Mouse (Mus musculus): Measurements from ENCODE around the gene Il23a. TPM values are rescaled to one million over a fixed set of nuclear protein-coding genes. Genes with fewer than 3 reads are reported as not detected.

The Il23a gene
- 0.40 and 0.46 TPM in 2 replicates for polyA plus RNA-seq (2015; fragmentation: Nextera tagmentation; extraction: Ambion mirVana)

DNA sequence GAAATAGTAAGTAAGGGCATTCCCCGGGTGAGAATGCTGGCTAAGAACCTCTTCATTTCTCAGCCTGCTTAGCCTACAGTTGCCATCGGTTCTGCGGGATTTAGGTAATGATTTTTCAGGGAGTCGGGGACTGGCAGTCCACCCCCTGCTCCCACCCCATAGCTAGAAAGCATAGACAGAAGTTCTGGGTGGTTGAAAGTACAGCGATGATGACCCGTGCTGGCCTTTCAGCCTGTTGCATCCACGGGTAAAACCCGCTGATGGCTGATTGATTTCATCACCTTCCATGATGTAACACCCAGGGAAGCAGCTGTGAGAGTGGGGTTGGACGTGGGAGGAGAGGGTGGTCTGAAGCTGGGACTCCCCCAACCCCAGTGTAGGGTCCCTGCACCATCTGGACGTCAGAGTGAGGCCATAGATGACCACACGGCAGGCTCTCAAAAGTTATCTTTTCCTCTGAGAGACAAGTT lies at the start of gene Il23a:
TSS of gene Il23a (minus strand) at position 51 of the 470 bp plus-strand sequence.
- no peak within 1 kb of the TSS for H3K4me3 ChIP-seq (replicated peaks)
- H3K27ac ChIP-seq, result no peak within 1 kb of the TSS
- no peak for ATAC-seq (ENCODE audit: insufficient read depth, low FRiP score, low read depth)
- 81% methylated on average over 11 of the region's 11 CpGs for WGBS
- H3K4me1 ChIP-seq, result peaks cover 7% of the 10 kb centered on the region
- H3K9me3 ChIP-seq, result no peaks in the 10 kb centered on the region
- no peaks in the 10 kb centered on the region for H3K27me3 ChIP-seq (replicated peaks)
- no peak within 1 kb of the TSS for H3K4me2 ChIP-seq
- no peak within 1 kb of the TSS for H3K9ac ChIP-seq
- H3K36me3 ChIP-seq, result no peaks in the 10 kb centered on the region

DNA sequence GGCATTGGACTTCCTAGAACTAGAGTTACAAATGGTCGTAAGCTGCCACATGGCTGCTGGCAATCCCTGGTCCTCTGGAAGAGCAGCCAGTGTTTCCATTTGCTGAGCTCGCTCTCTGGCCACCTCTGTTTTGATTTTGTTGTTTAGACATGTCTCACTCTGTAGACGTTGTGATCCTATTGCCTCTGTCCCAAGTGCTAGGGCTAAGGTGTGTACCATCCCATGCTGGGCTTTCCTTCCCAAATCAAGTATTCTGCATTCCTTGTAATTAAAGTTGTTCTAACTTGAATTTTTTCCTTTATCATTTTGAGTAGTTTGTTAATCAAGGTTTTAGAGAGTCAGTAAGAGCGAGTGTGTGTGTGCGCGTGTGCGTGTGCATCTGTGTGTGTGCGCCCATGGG lies 49.0 kb upstream of the Il23a start:
- no peak overlapping the region for H3K27ac ChIP-seq
- WGBS, result 84% methylated on average over 8 of the region's 8 CpGs
- peaks cover 22% of the 10 kb centered on the region for H3K36me3 ChIP-seq

DNA sequence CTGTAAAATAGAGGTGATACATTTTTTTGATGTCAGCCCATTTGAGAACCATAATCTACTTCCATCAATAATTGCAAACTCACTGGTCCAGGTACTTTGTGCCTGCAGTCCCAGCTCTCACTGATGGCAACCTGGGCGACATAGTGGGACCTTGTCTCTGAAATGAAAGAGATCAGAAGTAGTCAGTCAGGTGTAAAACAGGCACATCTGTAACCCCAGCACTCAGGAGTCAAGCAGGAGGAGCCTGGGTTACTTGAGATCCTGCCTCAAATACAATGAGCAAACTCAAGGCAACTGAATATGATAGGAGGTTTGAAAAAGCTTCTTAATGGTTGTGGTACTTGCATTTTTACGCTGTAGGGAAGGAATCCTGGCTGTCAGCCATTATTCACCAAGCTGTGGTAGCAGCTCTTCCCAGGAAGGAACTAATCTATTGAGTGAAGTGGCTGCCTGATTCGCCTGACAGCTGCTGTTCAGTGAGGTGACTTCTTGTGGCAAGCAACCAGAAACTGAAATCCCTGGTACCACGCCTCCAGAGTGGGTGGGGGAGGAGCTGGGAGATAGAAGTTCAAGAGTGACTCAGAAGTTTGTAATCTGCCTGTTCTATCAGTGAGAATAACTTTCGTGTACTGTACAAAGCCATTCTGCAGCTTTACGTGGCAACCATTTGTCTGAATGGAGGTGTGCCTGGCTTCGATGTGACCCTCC lies 46.2 kb upstream of the Il23a start:
- Histone ChIP-seq H3K4me3 (replicated peaks) (peak overlapping the region; percentile 10; the same call in 1 of the 2 replicates), H3K9me3 (no peaks in the 10 kb centered on the region), H3K36me3 (no peaks in the 10 kb centered on the region; the same call in 1 of the 2 replicates), H3K4me2 (peak overlapping the region; percentile 34), H3K27me3 (replicated peaks) (no peaks in the 10 kb centered on the region), H3K4me1 (peaks cover 11% of the 10 kb centered on the region), H3K27ac (peak overlapping the region; percentile 84), H3K9ac (no peak overlapping the region)
- 21% methylated on average over 7 of the region's 7 CpGs for WGBS
- peak; percentile 86 for ATAC-seq (ENCODE audit: insufficient read depth, low FRiP score, low read depth)

More for the DNA sequence above, 49.0 kb upstream of the Il23a start:
- Histone ChIP-seq H3K4me3 (replicated peaks) (no peak overlapping the region), H3K27me3 (replicated peaks) (no peaks in the 10 kb centered on the region), H3K4me1 (peaks cover 10% of the 10 kb centered on the region), H3K4me2 (no peak overlapping the region), H3K9me3 (no peaks in the 10 kb centered on the region), H3K9ac (no peak overlapping the region)
- ATAC-seq (ENCODE audit: insufficient read depth, low FRiP score, low read depth), result no peak

DNA sequence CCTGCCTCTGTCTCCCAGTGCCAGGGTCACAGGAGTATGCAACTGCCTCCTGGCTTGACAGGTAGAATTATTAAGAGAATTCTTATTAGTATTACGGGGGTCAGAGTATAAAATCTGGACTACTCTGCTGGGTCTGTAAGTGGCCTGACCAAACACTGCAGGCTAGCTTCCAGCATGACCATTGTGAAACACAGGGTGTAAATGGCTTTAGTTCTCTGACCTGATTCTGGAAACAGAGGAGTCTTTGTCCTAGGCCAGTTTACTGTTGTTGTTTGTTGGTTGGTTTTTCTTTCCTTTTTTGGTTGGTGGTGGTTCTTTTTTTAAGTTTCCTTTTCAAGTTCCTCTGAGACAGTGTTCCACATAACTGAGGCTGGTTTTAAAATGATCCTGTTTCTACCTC lies 44.9 kb upstream of the Il23a start:
- no peak for ATAC-seq (ENCODE audit: insufficient read depth, low FRiP score, low read depth)
- Histone ChIP-seq H3K4me3 (replicated peaks) (no peak overlapping the region), H3K9ac (no peak overlapping the region), H3K27ac (no peak overlapping the region), H3K36me3 (no peaks in the 10 kb centered on the region; the same call in 1 of the 2 replicates), H3K4me1 (peaks cover 23% of the 10 kb centered on the region), H3K4me2 (no peak overlapping the region), H3K9me3 (no peaks in the 10 kb centered on the region), H3K27me3 (replicated peaks) (no peaks in the 10 kb centered on the region)
- 91% methylated on average over 1 of the region's 1 CpGs for WGBS

DNA sequence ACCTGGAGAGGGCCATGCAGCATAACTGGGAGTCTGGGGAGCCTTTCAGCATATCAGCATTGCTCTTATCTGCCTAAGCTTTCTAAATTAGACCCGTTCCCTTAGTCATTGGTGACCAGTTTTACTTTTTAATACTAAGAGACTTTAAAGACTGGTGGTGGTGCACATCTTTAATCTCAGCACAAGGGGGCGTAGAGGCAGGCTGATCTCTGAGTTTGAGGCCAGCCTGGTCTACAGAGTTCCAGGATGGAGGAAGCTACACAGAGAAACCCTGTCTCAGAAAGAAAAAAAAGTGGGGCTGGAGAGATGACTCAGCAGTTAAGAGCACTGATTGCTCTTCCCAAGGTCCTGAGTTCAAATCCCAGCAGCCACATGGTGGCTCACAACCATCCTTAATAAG lies 41.7 kb upstream of the Il23a start:
- no peaks in the 10 kb centered on the region; the same call in 1 of the 2 replicates for H3K36me3 ChIP-seq
- H3K27me3 ChIP-seq (replicated peaks), result no peaks in the 10 kb centered on the region
- H3K4me2 ChIP-seq, result no peak overlapping the region
- no peaks in the 10 kb centered on the region for H3K9me3 ChIP-seq
- no peak for ATAC-seq (ENCODE audit: insufficient read depth, low FRiP score, low read depth)
- no peak overlapping the region for H3K9ac ChIP-seq
- H3K4me1 ChIP-seq, result peaks cover 31% of the 10 kb centered on the region
- H3K27ac ChIP-seq, result no peak overlapping the region
- 77% methylated on average over 2 of the region's 2 CpGs for WGBS
- H3K4me3 ChIP-seq (replicated peaks), result no peak overlapping the region

DNA sequence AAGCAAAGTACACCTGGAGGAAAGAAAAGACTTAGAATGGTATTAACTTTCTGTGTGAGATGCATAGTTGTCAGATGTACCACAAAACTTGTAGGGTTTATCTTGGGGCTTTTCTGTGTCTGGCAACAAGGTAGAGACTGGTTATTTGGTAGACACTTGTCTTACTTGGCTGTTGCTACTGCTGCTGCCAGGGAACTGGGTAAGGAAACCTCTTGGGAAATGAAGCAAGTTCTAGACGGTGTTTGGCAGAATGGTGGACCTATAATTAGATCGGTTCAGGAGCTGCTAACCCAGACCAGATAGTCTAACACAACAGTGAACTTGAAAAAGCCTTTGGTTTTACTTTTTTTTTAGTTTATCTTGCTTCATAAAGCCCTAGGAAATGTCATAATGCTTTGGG lies 40.4 kb upstream of the Il23a start:
- no peaks in the 10 kb centered on the region for H3K27me3 ChIP-seq (replicated peaks)
- no peak for ATAC-seq (ENCODE audit: insufficient read depth, low FRiP score, low read depth)
- H3K9ac ChIP-seq, result no peak overlapping the region
- no peaks in the 10 kb centered on the region for H3K9me3 ChIP-seq
- 68% methylated on average over 2 of the region's 2 CpGs for WGBS
- peaks cover 22% of the 10 kb centered on the region for H3K4me1 ChIP-seq
- H3K36me3 ChIP-seq, result no peaks in the 10 kb centered on the region; the same call in 1 of the 2 replicates
- H3K27ac ChIP-seq, result peak overlapping the region; percentile 98; the same call in 1 of the 2 replicates
- peak overlapping the region; percentile 75 for H3K4me2 ChIP-seq
- peak overlapping the region; percentile 64 for H3K4me3 ChIP-seq (replicated peaks)

DNA sequence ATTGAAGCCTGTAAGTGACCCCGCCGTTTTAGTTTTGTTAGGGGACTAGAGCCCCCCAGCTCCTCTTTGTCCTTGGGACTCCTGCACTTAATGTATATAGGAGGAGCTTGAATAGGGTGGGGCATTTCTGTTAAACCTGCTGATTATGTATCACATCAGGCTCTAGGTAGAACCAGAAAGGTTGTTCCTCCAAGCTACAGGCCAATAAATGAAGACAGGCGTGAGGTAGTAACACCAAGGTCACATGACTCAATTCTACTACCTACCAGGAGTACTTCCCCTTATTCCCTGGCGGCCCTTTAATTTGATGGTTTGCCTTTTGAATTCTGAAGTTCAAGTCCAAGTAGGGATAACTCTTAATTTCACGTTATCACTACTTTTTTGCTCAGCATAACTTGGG lies 39.9 kb upstream of the Il23a start:
- Histone ChIP-seq H3K27ac (peak overlapping the region; percentile 98), H3K36me3 (no peaks in the 10 kb centered on the region; the same call in 1 of the 2 replicates), H3K9ac (peak overlapping the region; percentile 66), H3K27me3 (replicated peaks) (no peaks in the 10 kb centered on the region), H3K4me3 (replicated peaks) (peak overlapping the region; percentile 64), H3K4me1 (peaks cover 22% of the 10 kb centered on the region), H3K4me2 (peak overlapping the region; percentile 75), H3K9me3 (no peaks in the 10 kb centered on the region)
- 14% methylated on average over 5 of the region's 5 CpGs for WGBS
- ATAC-seq (ENCODE audit: insufficient read depth, low FRiP score, low read depth), result no peak

DNA sequence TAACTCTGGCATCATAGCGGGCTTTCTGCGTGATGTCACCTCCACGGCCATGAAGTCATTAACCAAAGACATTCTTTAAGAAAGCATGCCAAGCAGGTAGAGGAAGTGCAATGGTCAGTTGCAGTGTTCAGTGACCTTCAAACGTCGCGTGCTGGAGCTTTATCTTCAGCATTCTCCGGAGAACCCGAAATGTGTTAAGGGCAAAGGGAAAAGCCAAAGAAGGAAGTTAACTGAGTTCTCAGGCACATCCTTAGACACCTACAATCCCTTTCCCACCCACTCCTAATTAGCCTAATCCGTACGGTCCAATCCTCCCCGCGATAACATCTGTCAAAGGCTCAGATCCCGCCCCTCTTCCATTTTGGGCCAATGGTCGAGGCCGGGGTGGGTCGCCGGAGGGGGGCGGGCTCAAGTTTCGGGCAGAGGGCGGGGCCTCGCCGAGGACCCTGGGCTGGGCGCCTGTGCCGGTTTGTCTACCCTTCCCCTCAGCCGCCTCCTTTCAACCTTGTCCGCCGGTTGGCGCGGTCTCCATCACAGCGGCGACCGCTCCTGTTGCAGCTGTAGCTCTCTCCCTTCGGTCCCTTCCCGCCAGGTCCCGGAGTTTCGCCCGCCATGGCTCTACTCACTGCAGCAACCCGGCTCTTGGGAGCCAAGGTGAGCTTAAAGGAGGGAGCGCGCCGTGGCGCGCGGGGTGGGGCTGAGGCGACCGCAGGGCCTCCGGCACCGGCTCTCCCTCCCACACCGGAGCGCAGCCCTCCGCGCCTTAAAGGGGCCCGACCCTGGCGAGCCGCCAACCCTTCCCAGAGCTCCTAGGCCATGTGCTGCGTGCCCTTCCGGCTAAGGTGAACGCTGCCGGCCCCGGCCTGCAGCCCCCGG lies 39.0 kb upstream of the Il23a start, which contains the start of gene Cs:
TSS of gene Cs (plus strand) at position 429 of the 876 bp plus-strand sequence.
- H3K4me3 ChIP-seq (replicated peaks), result peak within 1 kb of the TSS; percentile 64
- whole genome bisulfite sequencing, result 1% methylated on average over 61 of the region's 61 CpGs
- peak; percentile 95 for ATAC-seq (ENCODE audit: insufficient read depth, low FRiP score, low read depth)

DNA sequence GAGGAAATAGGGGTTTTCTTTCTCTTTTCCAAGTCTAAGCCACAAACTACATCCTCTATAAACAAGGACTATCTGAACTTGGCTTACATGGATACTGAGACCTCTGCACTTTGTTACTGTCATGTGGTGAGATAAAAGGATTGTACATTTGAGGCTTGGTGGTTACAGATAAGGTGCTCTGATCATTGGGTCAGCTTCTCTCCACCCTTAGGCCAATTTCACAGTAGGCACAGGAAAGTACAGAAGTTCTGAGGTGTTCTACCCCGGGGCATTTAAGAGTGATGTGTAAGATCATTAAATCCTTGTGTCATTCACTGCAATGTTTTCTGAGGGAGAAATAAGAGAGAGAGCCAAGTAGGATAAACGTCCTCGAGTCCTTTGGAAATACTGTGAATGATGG lies 38.0 kb upstream of the Il23a start:
- WGBS, result 73% methylated on average over 3 of the region's 3 CpGs
- H3K4me3 ChIP-seq (replicated peaks), result peak overlapping the region; percentile 64; the same call in 1 of the 2 replicates
- H3K4me1 ChIP-seq, result peaks cover 22% of the 10 kb centered on the region
- H3K36me3 ChIP-seq, result no peaks in the 10 kb centered on the region; the same call in 1 of the 2 replicates
- H3K9me3 ChIP-seq, result no peaks in the 10 kb centered on the region
- no peak overlapping the region for H3K9ac ChIP-seq
- peak overlapping the region; percentile 98; the same call in 1 of the 2 replicates for H3K27ac ChIP-seq
- H3K4me2 ChIP-seq, result peak overlapping the region; percentile 69
- no peaks in the 10 kb centered on the region for H3K27me3 ChIP-seq (replicated peaks)
- no peak for ATAC-seq (ENCODE audit: insufficient read depth, low FRiP score, low read depth)

More for the DNA sequence above, 39.0 kb upstream of the Il23a start, which contains the start of gene Cs:
- H3K4me1 ChIP-seq, result peaks cover 22% of the 10 kb centered on the region
- peak within 1 kb of the TSS; percentile 98 for H3K27ac ChIP-seq
- peak within 1 kb of the TSS; percentile 75 for H3K4me2 ChIP-seq
- no peaks in the 10 kb centered on the region; the same call in 1 of the 2 replicates for H3K36me3 ChIP-seq
- H3K9me3 ChIP-seq, result no peaks in the 10 kb centered on the region
- peak within 1 kb of the TSS; percentile 66 for H3K9ac ChIP-seq
- no peaks in the 10 kb centered on the region for H3K27me3 ChIP-seq (replicated peaks)

DNA sequence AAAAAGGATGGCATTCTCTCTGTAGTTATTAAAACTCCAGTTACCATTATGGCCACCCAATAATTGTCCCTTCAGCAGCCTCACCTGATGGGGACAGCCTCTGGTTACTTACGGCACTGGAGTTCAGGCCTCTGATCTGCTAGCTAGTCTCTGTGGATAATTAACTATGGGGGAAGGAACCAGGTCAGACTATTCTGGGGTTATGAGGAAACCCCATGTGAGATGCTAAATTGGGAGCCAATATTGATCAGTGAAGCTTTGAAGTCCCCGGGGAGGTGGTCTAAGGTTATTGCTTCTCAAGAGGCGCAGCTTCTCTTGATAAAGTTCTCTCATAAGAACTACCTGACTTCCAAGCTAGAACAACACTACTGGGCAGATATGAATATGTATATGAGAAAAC lies 37.6 kb upstream of the Il23a start:
- ATAC-seq (ENCODE audit: insufficient read depth, low FRiP score, low read depth), result no peak
- Histone ChIP-seq H3K4me1 (peaks cover 22% of the 10 kb centered on the region), H3K27me3 (replicated peaks) (no peaks in the 10 kb centered on the region), H3K9ac (no peak overlapping the region), H3K4me3 (replicated peaks) (no peak overlapping the region), H3K27ac (0 out of 2 replicates have a peak overlapping the region, but pooled peaks have one; percentile 98), H3K9me3 (no peaks in the 10 kb centered on the region), H3K4me2 (no peak overlapping the region), H3K36me3 (no peaks in the 10 kb centered on the region; the same call in 1 of the 2 replicates)
- WGBS, result 86% methylated on average over 3 of the region's 3 CpGs

DNA sequence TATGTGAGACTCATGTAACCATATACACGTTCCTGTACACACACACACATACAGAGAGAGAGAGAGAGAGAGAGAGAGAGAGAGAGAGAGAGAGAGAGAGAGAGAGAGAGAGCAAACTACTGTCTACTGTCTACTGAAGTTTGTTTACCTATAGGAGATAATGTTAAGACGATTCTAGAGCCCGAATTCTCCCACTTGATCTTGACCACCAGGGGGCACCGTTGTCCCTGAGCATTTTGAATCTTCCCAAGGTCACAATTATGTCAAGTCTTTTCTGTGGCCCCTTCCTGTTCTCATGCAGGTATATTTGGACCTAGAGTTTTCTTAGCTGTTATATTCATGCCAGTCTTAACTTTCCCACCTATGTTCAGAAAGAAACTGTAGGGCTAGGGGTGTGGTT lies 37.0 kb upstream of the Il23a start:
- no peaks in the 10 kb centered on the region; the same call in 1 of the 2 replicates for H3K36me3 ChIP-seq
- H3K27me3 ChIP-seq (replicated peaks), result no peaks in the 10 kb centered on the region
- no peak for ATAC-seq (ENCODE audit: insufficient read depth, low FRiP score, low read depth)
- no peak overlapping the region for H3K9ac ChIP-seq
- no peak overlapping the region for H3K4me2 ChIP-seq
- H3K4me3 ChIP-seq (replicated peaks), result no peak overlapping the region
- no peak overlapping the region for H3K27ac ChIP-seq
- peaks cover 22% of the 10 kb centered on the region for H3K4me1 ChIP-seq
- WGBS, result 0% methylated on average over 4 of the region's 4 CpGs
- no peaks in the 10 kb centered on the region for H3K9me3 ChIP-seq

All from stomach, embryonic 15.5 days (tissue).